Mouse (Mus musculus) liver, adult 2 months (tissue): ENCODE measurements at regions not wholly inside any gene's neighbourhood (a gene's known extent, or its start where the extent isn't known, plus 50 kb on each side); places are given as distances from the start of the nearest gene placed in this dataset.

Experiments
- DNase-seq: peaks from one replicate; pipeline ENCODE4 v3.0.0-alpha.2; 2011; ENCODE audit warnings: low read depth, low spot score; ENCODE audit errors: extremely low read depth
- H3K27ac ChIP-seq: fragments of 200-500 bp; replicated peaks from 2 replicates; pipeline ENCODE4 v1.5.1; 2012; ENCODE audit warnings: low read depth, mild to moderate bottlenecking, control low read depth, inconsistent platforms, low read length; ENCODE audit not compliant: insufficient read depth
- H3K27me3 ChIP-seq: fragments of 200-500 bp; 2 replicates; pipeline ENCODE4 v1.6.1; 2012; ENCODE audit warnings: mild to moderate bottlenecking, moderate library complexity, low read length, inconsistent platforms; ENCODE audit not compliant: control insufficient read depth, insufficient read depth
- H3K36me3 ChIP-seq: fragments of 200-500 bp; 2 replicates; pipeline ENCODE4 v1.6.1; 2012; ENCODE audit warnings: low read length, inconsistent platforms; ENCODE audit not compliant: control insufficient read depth, insufficient read depth
- H3K4me1 ChIP-seq: fragments of 200-500 bp; 2 replicates; pipeline ENCODE4 v1.6.1; 2011; ENCODE audit warnings: low read length; ENCODE audit not compliant: control insufficient read depth, insufficient read depth
- H3K4me3 ChIP-seq: fragments of 200-500 bp; 2 replicates; pipeline ENCODE4 v1.5.1; 2011; ENCODE audit warnings: low read depth, mild to moderate bottlenecking, control low read depth, low read length, moderate library complexity; ENCODE audit not compliant: insufficient read depth
- H3K79me2 ChIP-seq: fragments of 200-500 bp; 2 replicates; pipeline ENCODE4 v1.6.1; 2012; ENCODE audit warnings: inconsistent platforms, mild to moderate bottlenecking, low read length, moderate library complexity; ENCODE audit not compliant: control insufficient read depth, insufficient read depth
- H3K9ac ChIP-seq: fragments of 200-500 bp; 2 replicates; pipeline ENCODE4 v1.6.1; 2012; ENCODE audit warnings: low read depth, mild to moderate bottlenecking, control low read depth, inconsistent platforms, low read length
- CTCF ChIP-seq: fragments of 200-500 bp; IDR thresholded peaks from 2 replicates; pipeline ENCODE4 v1.5.1; 2011; ENCODE audit warnings: low read depth, low read length, control low read depth
- POLR2A ChIP-seq: fragments of 200-500 bp; IDR thresholded peaks from 2 replicates; pipeline ENCODE4 v1.6.1; 2011; ENCODE audit warnings: low read length, control low read depth; ENCODE audit not compliant: insufficient read depth; ENCODE audit errors: extremely low read depth
- WGBS: fragments of 180-500 bp; shearing (Covaris S2); methylation state at CpG from one replicate; pipeline ENCODE4 v1.1.7; 2018; 5-methylcytosine and 5-hydroxymethylcytosine counted together

GRCm38 (mm10) chr7:37845201-37845600, 71.8 kb upstream of the Zfp536 start:
- no peak for DNase-seq
- TF ChIP-seq CTCF (no peak), POLR2A (no peak)
- WGBS = 91% methylated on average over 1 of the region's 1 CpGs
- H3K4me1 ChIP-seq = no peaks in the 10 kb centered on the region
- H3K36me3 ChIP-seq = no peaks in the 10 kb centered on the region
- no peak overlapping the region for H3K4me3 ChIP-seq
- no peak overlapping the region for H3K27ac ChIP-seq
- no peaks in the 10 kb centered on the region for H3K27me3 ChIP-seq
- H3K79me2 ChIP-seq = no peaks in the 10 kb centered on the region
- no peak overlapping the region for H3K9ac ChIP-seq

GRCm38 (mm10) chr7:37842000-37842513, 68.6 kb upstream of the Zfp536 start:
- Histone ChIP-seq H3K36me3 (no peaks in the 10 kb centered on the region), H3K4me3 (no peak overlapping the region), H3K4me1 (no peaks in the 10 kb centered on the region), H3K27me3 (no peaks in the 10 kb centered on the region), H3K9ac (no peak overlapping the region), H3K79me2 (no peaks in the 10 kb centered on the region), H3K27ac (no peak overlapping the region)
- DNase-seq = no peak
- WGBS = 8% methylated on average over 14 of the region's 14 CpGs
- no peak for TF ChIP-seq CTCF
- TF ChIP-seq POLR2A = no peak

- Histone ChIP-seq H3K36me3 (no peaks in the 10 kb centered on the region), H3K4me3 (no peak overlapping the region), H3K4me1 (no peaks in the 10 kb centered on the region), H3K9ac (no peak overlapping the region), H3K27ac (no peak overlapping the region), H3K27me3 (no peaks in the 10 kb centered on the region), H3K79me2 (no peaks in the 10 kb centered on the region)
- no peak for TF ChIP-seq POLR2A
- no peak for TF ChIP-seq CTCF
- WGBS = 38% methylated on average over 4 of the region's 4 CpGs
- DNase-seq = no peak
Observed at GRCm38 (mm10) chr7:37841549-37841948, 68.1 kb upstream of the Zfp536 start.

- no peak for DNase-seq
- 84% methylated on average over 5 of the region's 5 CpGs for WGBS
- Histone ChIP-seq H3K27ac (no peak overlapping the region), H3K36me3 (no peaks in the 10 kb centered on the region), H3K9ac (no peak overlapping the region), H3K27me3 (no peaks in the 10 kb centered on the region), H3K79me2 (no peaks in the 10 kb centered on the region), H3K4me3 (no peak overlapping the region), H3K4me1 (no peaks in the 10 kb centered on the region)
- TF ChIP-seq POLR2A (no peak), CTCF (no peak)
Observed at GRCm38 (mm10) chr7:37837883-37838282, 64.4 kb upstream of the Zfp536 start.

- H3K79me2 ChIP-seq = no peaks in the 10 kb centered on the region
- H3K4me3 ChIP-seq = no peak overlapping the region
- no peaks in the 10 kb centered on the region for H3K4me1 ChIP-seq
- no peaks in the 10 kb centered on the region for H3K27me3 ChIP-seq
- TF ChIP-seq CTCF (no peak), POLR2A (no peak)
- no peaks in the 10 kb centered on the region for H3K36me3 ChIP-seq
- H3K9ac ChIP-seq = no peak overlapping the region
- WGBS = 81% methylated on average over 5 of the region's 5 CpGs
- H3K27ac ChIP-seq = no peak overlapping the region
- DNase-seq = no peak
Observed at GRCm38 (mm10) chr7:37837372-37837771, 63.9 kb upstream of the Zfp536 start.

- TF ChIP-seq POLR2A (no peak), CTCF (no peak)
- 92% methylated on average over 8 of the region's 8 CpGs for WGBS
- no peaks in the 10 kb centered on the region for H3K79me2 ChIP-seq
- DNase-seq = no peak
- no peaks in the 10 kb centered on the region for H3K27me3 ChIP-seq
- no peaks in the 10 kb centered on the region for H3K4me1 ChIP-seq
- H3K9ac ChIP-seq = no peak overlapping the region
- H3K4me3 ChIP-seq = no peak overlapping the region
- no peaks in the 10 kb centered on the region for H3K36me3 ChIP-seq
- no peak overlapping the region for H3K27ac ChIP-seq
Observed at GRCm38 (mm10) chr7:37833420-37833819, 60.0 kb upstream of the Zfp536 start.
